Mouse (Mus musculus) E14TG2a.4 (cell line): Measurements from ENCODE around the gene Matn4.

ENCODE experiments used
- CTCF ChIP-seq: conservative IDR thresholded peaks from 2 replicates; pipeline ENCODE4 v1.5.1; 2014; ENCODE audit warnings: low read length
- NANOG ChIP-seq: IDR thresholded peaks from 2 replicates; pipeline ENCODE4 v1.6.1; 2014; ENCODE audit warnings: borderline replicate concordance, low read length, mixed read lengths
- POU5F1 ChIP-seq: IDR thresholded peaks from 2 replicates; pipeline ENCODE4 v1.6.1; 2014; ENCODE audit warnings: low read length, borderline replicate concordance

GRCm38 (mm10) chr2:164377478-164378426, 27.2 kb downstream of the Matn4 start:
- TF ChIP-seq CTCF = no peak
- no peak for TF ChIP-seq POU5F1
- no peak for TF ChIP-seq NANOG
